Mouse (Mus musculus): ENCODE measurements around the gene Dag1.

DNA sequence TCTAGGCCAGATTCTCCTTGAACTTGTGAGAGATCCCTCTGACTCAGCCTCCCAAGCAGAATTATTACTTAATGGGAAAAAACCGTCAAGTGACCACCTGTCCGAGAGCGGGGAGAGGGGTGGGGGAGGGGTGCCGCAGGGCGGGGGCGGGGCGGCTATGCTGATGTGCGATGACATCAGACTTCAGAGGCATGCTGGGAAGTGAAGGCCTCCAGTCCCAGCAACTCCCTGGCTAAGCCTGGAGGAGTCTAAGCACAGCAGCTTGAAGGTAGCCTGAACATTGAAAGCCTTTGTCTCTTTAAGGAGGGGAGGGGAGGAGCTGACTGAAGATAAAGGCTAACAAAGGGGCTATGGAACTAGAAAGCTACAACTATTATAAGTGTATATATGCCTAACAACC, 98.6 kb downstream of the Dag1 start:
- TF ChIP-seq POLR2A (IDR thresholded peaks at IDR 0.05; ENCODE audit: low read depth, low read length) (no peak), CTCF (IDR thresholded peaks at IDR 0.05; ENCODE audit: borderline replicate concordance, insufficient read depth, low read length) (no peak)
